Mouse (Mus musculus) lung, adult 2 months (tissue): ENCODE data around the gene Phf21a. TPM values are rescaled to one million over a fixed set of nuclear protein-coding genes. Genes with fewer than 3 reads are reported as not detected.
"Not testable (repeated sequence)": the region's sequence is repeated elsewhere in the genome, so short reads cannot be mapped to it uniquely, and the experiment has no call there.

ENCODE experiments used
- DNase-seq: peaks from one replicate; pipeline ENCODE4 v3.0.0; 2022
- H3K4me1 ChIP-seq: fragments of 200-500 bp; 2 replicates; pipeline ENCODE4 v1.6.1; 2011; ENCODE audit warnings: low read length; ENCODE audit not compliant: control insufficient read depth, insufficient read depth
- H3K4me3 ChIP-seq: fragments of 200-500 bp; replicated peaks from 2 replicates; pipeline ENCODE3; 2011; ENCODE audit warnings: low read depth, mild to moderate bottlenecking, control low read depth, low read length; ENCODE audit errors: extremely low read depth
- CTCF ChIP-seq: fragments of 200-500 bp; IDR thresholded peaks from 2 replicates; pipeline ENCODE4 v1.5.1; 2011; ENCODE audit warnings: mild to moderate bottlenecking, low read length, control low read depth; ENCODE audit not compliant: insufficient read depth
- POLR2A ChIP-seq: fragments of 200-500 bp; IDR thresholded peaks from 2 replicates; pipeline ENCODE4 v1.6.1; 2011; ENCODE audit warnings: low read depth, mild to moderate bottlenecking, control low read depth, low read length, borderline replicate concordance; ENCODE audit errors: extremely low read depth
- WGBS: fragments of 180-500 bp; shearing (Covaris S2); methylation state at CpG from one replicate; pipeline ENCODE4 v1.1.7; 2018; 5-methylcytosine and 5-hydroxymethylcytosine counted together
- polyA plus RNA-seq: library from polyadenylated mRNA; depleted of rRNA; stranded (reverse); fragments of >200 nt; gene quantifications from 2 replicates; pipeline ENCODE4 v1.2.3, GENCODE M21; 2012

Gene Phf21a
- polyA plus RNA-seq, 1 experiment = 49.9 TPM

DNA sequence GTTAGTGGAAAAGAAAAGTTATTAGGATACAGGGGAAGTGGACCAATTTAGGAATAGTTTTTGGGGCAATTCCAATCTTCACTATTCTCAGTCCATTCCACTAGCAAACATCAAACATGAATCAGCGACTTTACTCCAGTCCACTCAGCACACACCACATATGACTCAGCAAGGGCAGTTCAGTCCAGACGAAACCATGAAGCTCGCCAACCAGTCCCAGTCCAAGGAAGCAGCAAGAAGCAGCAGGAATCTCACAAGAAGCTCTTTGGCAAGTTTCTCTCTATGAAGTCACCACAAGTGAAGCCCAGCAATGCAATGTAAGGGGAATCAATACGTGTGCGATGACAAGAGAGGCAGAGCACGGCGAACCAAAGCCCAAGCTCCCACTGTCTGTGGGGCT is 37.2 kb downstream of the Phf21a start:
- no peak for DNase-seq
- TF ChIP-seq CTCF = no peak
- TF ChIP-seq POLR2A = no peak
- Histone ChIP-seq H3K4me3 (no peak overlapping the region), H3K4me1 (no peaks in the 10 kb centered on the region)
- WGBS = 94% methylated on average over 7 of the region's 7 CpGs

DNA sequence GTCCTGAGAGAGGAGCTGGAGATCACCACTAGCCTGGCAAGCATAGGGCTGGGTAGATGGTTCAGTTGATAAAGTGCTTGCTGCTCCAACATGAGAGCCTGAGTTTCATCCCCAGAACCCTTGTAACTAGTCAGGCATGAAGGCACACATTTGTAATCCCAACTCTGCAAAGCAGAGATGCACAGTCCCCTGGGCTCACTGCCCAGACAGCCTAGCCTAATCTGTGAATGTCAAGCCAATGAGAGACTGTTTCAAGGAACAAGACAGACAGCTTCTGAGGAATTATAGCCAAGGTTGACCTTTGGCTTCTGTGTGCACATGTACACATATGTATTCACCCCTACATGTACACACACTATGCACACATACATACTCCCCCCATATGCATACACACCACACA is 45.8 kb downstream of the Phf21a start:
- Histone ChIP-seq H3K4me3 (no peak overlapping the region), H3K4me1 (peaks cover 3% of the 10 kb centered on the region; the same call in 1 of the 2 replicates)
- no peak for DNase-seq
- TF ChIP-seq POLR2A = no peak

DNA sequence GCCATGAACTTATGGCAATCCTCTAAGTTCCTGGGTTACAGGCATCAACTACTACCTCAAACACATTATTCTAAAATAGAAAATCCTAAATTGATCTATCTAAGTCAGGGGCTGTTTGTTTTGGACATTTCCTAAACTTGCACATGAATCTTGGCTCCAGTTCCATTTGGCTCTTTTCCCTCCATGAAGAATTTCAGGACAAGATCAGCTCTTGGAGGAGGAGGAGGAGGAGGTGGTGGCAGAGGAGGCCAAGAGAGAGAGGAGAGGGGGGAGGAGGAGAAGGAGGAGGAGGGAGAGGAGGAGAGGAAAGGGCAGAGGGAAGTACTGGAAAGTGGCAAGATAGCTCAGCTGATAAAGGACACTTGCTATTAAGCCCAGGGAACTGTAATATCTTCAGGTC is 46.4 kb downstream of the Phf21a start:
- no peak for DNase-seq
- TF ChIP-seq POLR2A (no peak), CTCF (no peak)
- H3K4me3 ChIP-seq = no peak overlapping the region
- peaks cover 3% of the 10 kb centered on the region; the same call in 1 of the 2 replicates for H3K4me1 ChIP-seq

DNA sequence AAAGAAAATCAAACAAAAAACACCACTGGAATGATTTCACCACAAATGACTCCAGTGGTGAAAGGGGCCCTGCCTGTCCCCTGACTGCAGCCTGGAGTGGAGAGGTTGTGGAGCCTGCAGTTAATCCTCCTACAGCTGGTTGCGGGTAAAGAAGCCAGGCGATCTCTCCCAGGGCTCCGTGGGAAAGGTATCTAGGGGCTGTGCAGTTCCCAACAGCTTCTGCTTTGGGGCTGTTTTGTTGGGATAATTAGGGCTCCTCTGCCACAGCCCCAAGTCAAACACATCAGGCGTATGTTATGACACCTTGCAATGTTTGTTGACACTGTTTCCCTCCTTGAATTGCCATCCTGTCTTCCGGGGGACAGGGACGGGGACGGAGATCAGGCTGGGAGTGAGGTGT is 47.5 kb downstream of the Phf21a start:
- DNase-seq = no peak
- H3K4me1 ChIP-seq = peaks cover 3% of the 10 kb centered on the region; the same call in 1 of the 2 replicates
- 41% methylated on average over 7 of the region's 7 CpGs for whole genome bisulfite sequencing
- TF ChIP-seq CTCF (no peak), POLR2A (no peak)
- H3K4me3 ChIP-seq = no peak overlapping the region

DNA sequence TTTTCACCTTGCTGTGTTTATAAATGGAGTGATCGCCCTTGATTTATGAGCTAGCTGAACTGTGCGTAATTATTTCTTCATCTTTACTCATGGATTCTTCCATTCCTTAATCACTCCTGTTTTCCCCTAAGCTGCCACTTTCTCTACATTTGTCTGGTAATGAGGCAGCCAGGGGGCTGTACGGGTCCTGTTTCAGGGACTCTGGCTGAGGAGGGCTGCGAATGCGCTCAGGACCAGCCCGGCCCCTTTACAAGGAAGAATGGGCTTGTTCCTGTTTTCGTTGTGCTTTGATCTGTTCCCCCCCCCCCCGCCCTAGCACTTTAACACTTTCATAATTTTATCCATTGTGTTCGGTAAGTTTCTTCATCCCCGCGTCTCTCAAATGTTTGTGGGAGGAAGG is 48.2 kb downstream of the Phf21a start:
- WGBS = 9% methylated on average over 11 of the region's 11 CpGs
- DNase-seq = no peak
- Histone ChIP-seq H3K4me1 (peaks cover 3% of the 10 kb centered on the region; the same call in 1 of the 2 replicates), H3K4me3 (peak overlapping the region; percentile 49)
- no peak for TF ChIP-seq CTCF
- TF ChIP-seq POLR2A = no peak

DNA sequence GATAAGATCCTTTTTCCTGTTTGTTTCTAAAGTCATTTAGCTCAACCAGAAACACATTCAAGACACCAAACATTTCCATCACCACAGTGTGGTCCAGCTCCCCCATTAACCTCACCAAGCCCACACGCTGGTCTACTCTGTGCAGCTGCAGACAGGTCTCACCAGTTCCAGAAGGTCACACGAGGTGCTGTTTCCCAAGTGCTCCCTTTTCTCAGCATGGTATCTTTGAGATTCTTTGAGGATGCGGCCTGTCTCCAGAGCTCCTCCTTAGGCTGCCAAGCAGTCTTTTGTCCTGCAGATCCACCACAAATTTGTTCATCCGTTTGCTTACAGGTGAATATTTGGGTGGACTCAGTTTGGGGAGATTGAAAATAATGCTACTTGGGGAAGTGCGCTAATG is 51.0 kb downstream of the Phf21a start:
- DNase-seq = no peak
- TF ChIP-seq CTCF = no peak
- TF ChIP-seq POLR2A = no peak
- Histone ChIP-seq H3K4me3 (no peak overlapping the region), H3K4me1 (peaks cover 3% of the 10 kb centered on the region; the same call in 1 of the 2 replicates)
- WGBS = 68% methylated on average over 5 of the region's 5 CpGs

DNA sequence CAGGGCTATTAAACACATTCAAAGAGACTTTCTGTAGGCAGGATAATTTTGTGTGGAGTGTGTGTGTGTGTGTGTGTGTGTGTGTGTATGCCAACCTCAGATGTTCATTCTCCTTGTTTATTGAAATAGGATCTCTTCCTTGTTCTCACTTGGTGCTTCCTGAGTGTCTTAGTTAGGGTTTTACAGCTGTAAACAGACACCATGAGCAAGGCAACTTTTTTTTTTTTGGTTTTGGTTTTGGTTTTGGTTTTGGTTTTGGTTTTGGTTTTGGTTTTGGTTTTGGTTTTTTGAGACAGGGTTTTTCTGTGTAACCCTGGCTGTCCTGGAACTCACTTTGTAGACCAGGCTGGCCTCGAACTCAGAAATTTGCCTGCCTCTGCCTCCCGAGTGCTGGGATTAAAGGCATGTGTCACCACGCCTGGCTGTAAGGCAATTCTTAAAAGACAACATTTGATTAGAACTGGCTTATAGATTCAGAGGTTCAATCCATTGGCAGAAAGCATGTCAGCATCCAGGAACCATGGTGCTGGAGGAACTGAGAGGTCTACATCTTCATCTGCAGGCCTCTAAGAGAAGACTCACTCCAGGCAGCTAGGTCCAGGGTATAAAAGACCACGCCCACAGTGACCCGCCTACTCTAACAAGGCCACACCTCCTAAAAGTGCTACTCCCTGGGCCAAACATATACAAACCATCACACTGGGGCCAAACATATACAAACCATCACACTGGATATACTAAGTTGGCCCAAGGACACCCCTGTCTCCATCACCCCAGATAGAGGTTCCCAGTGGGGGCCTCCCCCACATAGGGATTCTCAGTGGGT is 55.2 kb downstream of the Phf21a start:
- DNase-seq, H3K4me3 ChIP-seq, H3K4me1 ChIP-seq: not testable (repeated sequence)
- WGBS = 81% methylated on average over 5 of the region's 5 CpGs

DNA sequence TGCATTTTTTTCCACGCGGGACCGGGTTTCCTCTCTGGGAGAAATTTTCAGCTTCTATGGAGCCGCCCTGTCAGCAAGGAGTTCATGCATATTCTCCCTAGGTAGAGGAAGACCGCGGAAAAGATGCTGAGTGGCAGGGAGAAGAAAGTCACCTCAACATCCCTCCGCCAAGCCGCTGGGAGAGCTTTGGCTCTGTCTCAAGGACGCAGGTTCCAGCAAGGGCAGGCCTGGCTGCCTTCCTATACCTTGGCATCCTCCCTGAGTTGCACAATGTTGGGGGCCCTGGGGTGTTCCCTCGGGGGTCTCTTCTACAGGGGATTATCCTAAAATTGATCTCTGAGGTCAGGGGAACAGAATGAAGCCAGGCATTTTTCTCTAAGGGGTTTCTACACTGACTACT is 71.4 kb downstream of the Phf21a start:
- no peak for DNase-seq
- Histone ChIP-seq H3K4me1 (no peaks in the 10 kb centered on the region), H3K4me3 (no peak overlapping the region)
- WGBS = 58% methylated on average over 10 of the region's 10 CpGs
- TF ChIP-seq POLR2A = no peak
- TF ChIP-seq CTCF = no peak

DNA sequence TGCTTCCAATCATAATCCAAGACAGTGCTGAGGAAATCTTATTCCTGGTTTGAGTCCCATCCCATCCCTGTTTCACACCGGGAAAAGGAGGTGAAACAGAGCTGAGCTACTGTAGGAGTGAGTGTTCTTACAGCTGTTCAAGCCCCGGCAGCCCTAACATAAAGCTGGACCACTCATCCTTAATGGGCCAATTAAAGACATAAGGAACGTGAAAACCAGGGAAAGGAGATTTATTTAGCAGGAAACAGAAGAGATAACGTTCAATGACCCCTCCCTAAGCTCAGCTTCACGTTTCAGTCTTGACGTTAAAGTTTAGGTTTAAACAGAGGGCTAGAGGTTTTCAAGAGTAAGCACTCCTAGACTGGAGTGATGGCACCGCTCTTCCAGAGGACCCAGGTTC is 74.0 kb downstream of the Phf21a start:
- TF ChIP-seq CTCF (no peak), POLR2A (no peak)
- Histone ChIP-seq H3K4me1 (no peaks in the 10 kb centered on the region), H3K4me3 (no peak overlapping the region)
- DNase-seq = no peak
- WGBS = 38% methylated on average over 7 of the region's 7 CpGs

DNA sequence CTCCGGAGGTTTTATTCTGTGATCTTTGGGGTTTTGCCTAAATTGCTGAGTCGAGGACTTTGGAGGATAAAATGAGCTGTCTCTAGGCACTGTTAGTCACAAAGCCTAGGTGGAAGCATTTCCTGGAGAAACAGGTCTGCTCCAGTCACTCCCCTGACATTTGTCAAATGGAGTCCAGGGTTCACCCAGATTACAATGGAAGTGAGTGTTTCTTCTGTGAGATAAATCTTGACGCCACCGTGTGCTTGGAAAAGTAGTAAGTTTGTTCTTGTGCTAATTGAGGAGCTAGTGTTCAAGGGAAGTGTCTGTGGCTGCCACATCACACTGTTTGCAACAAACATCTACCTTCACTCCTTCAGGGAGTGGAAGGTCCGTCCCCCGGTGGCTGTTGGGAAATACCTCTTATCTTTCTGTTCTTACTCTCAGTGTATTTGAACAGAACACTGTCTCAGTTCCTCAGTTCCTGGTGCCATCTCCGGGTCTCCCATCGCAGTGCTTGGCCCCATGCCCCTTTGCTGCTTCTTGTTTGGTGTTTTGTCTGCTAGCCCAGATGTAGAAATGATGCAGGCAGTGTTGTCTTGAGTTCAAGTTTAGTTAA is 78.2 kb downstream of the Phf21a start:
- 40% methylated on average over 8 of the region's 8 CpGs for WGBS

More for the DNA sequence above, 78.2 kb downstream of the Phf21a start:
- DNase-seq = no peak
- no peak overlapping the region for H3K4me3 ChIP-seq
- no peaks in the 10 kb centered on the region for H3K4me1 ChIP-seq
- TF ChIP-seq POLR2A (no peak), CTCF (no peak)
